Mouse (Mus musculus): ENCODE data around the gene Acpp.

- TF ChIP-seq CTCF (conservative IDR thresholded peaks at IDR 0.05 in 1 of 2, IDR thresholded peaks at IDR 0.05 in 1 of 2; ENCODE audit: low read depth in 2 of 2, low read length in 2 of 2): no peak
- TF ChIP-seq KAT2A (IDR thresholded peaks at IDR 0.05; ENCODE audit: insufficient replicate concordance, low read length): no peak
- no peak for TF ChIP-seq HCFC1 (IDR thresholded peaks at IDR 0.05; ENCODE audit: low read depth, low read length)
- TF ChIP-seq MAZ (IDR thresholded peaks at IDR 0.05; ENCODE audit: low read depth, low read length): no peak
- TF ChIP-seq CHD2 (IDR thresholded peaks at IDR 0.05; ENCODE audit: low read length): no peak
- no peak for TF ChIP-seq SMC3 (IDR thresholded peaks at IDR 0.05; ENCODE audit: low read depth, low read length)
Observed at GRCm38 (mm10) chr9:104375573-104375972, 38.0 kb upstream of the Acpp start.

All from CH12.LX (cell line).